Mouse (Mus musculus) CH12F3 (cell line): ENCODE data around the gene 1700015F17Rik.

ENCODE experiments used
- in situ Hi-C: fragments of 300-500 bp; cut with MboI; formaldehyde crosslinking; loops from 2 replicates; pipeline ENCODE4 v1.14.3; 2020; ENCODE audit warnings: low sequenced_read_pairs

The 1700015F17Rik gene

GRCm38 (mm10) chr5:5431746-5432438, 47.1 kb downstream of the 1700015F17Rik start:
- in situ Hi-C loops, result no loop called here

- in situ Hi-C loops, result no loop called here
Observed at GRCm38 (mm10) chr5:5423723-5424171, 55.2 kb downstream of the 1700015F17Rik start.

- in situ Hi-C loops, result no loop called here
Observed at GRCm38 (mm10) chr5:5423081-5423480, 55.9 kb downstream of the 1700015F17Rik start.

GRCm38 (mm10) chr5:5421439-5421838, 57.5 kb downstream of the 1700015F17Rik start:
- in situ Hi-C loops, result no loop called here

- in situ Hi-C loops, result no loop called here
Observed at GRCm38 (mm10) chr5:5419992-5420455, 58.9 kb downstream of the 1700015F17Rik start, which contains the start of gene Cdk14. Gene Cdk14 (minus strand): TSS chr5:5420312.

- in situ Hi-C loops, result no loop called here
Observed at GRCm38 (mm10) chr5:5419253-5419652, 59.7 kb downstream of the 1700015F17Rik start.

- in situ Hi-C loops, result no loop called here
Observed at GRCm38 (mm10) chr5:5414835-5415234, 64.1 kb downstream of the 1700015F17Rik start.

- in situ Hi-C loops, result no loop called here
Observed at GRCm38 (mm10) chr5:5411886-5412285, 67.1 kb downstream of the 1700015F17Rik start.

- in situ Hi-C loops, result no loop called here
Observed at GRCm38 (mm10) chr5:5401986-5402385, 77.0 kb downstream of the 1700015F17Rik start.

- in situ Hi-C loops, result no loop called here
Observed at GRCm38 (mm10) chr5:5392786-5393185, 86.2 kb downstream of the 1700015F17Rik start.
